Mouse (Mus musculus): ENCODE measurements around the gene Speer4b.

DNA sequence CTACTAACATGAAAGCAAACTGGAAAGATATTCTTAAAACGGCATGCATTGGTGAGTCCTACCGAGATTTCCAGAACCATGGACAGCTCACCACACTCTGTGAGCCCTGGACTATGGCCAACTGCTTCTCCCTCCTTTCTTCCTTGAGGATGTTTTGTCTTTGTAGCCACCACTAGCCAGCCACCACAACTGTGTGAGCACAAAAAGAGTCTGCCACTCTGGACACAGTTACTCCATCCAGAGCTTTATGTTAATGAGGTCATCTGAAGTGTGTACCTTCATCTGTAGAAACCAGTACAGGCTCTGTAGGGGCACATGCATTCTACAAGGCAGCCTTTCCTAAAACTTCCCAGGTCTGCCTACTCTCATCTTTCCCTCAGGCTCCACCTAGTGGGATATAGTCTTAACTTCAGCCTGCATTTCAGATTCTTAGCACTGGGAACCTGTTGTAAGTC is 43.6 kb upstream of the Speer4b start:
- TF ChIP-seq CTCF (IDR thresholded peaks at IDR 0.05; ENCODE audit: borderline replicate concordance, insufficient read depth, low read depth, low read length) (peak; percentile 61), POLR2A (IDR thresholded peaks at IDR 0.05; ENCODE audit: borderline replicate concordance, insufficient read depth, low read length) (no peak)
